Mouse (Mus musculus) neural tube, embryonic 11.5 days (tissue): ENCODE data around the gene Kxd1. TPM values are rescaled to one million over a fixed set of nuclear protein-coding genes. Genes with fewer than 3 reads are reported as not detected.
"Not testable (repeated sequence)": the region's sequence is repeated elsewhere in the genome, so short reads cannot be mapped to it uniquely, and the experiment has no call there.

Source experiments
- ATAC-seq: fragments of 200-750 bp; cut with Nextera tagmentation; 2 replicates; pipeline ENCODE4 v1.8.0; 2017; ENCODE audit warnings: moderate number of reproducible peaks, mild to moderate bottlenecking, moderate TSS enrichment, moderate library complexity; ENCODE audit not compliant: insufficient read depth, low FRiP score, low TSS enrichment
- DNase-seq: peaks from one replicate; pipeline ENCODE4 v3.0.0-alpha.2; 2015; ENCODE audit warnings: low spot score
- H3K27ac ChIP-seq: fragments of 300-500 bp; sonication (generic); 2 replicates; pipeline ENCODE4 v1.5.1; 2014; ENCODE audit warnings: low read depth, mild to moderate bottlenecking, low read length
- H3K27me3 ChIP-seq: fragments of 300-500 bp; sonication (generic); 2 replicates; pipeline ENCODE4 v1.6.1; 2014; ENCODE audit warnings: mild to moderate bottlenecking, low read length, mixed read lengths; ENCODE audit not compliant: control insufficient read depth, insufficient read depth
- H3K36me3 ChIP-seq: fragments of 300-500 bp; sonication (generic); 2 replicates; pipeline ENCODE4 v1.6.1; 2014; ENCODE audit warnings: mild to moderate bottlenecking, low read length, moderate library complexity, mixed read lengths; ENCODE audit not compliant: control insufficient read depth, insufficient read depth
- H3K4me1 ChIP-seq: fragments of 300-500 bp; sonication (generic); 2 replicates; pipeline ENCODE4 v1.6.1; 2014; ENCODE audit warnings: low read length, mixed read lengths; ENCODE audit not compliant: control insufficient read depth, insufficient read depth
- H3K4me2 ChIP-seq: fragments of 300-500 bp; sonication (generic); 2 replicates; pipeline ENCODE4 v1.6.1; 2014; ENCODE audit warnings: low read depth, mild to moderate bottlenecking, moderate library complexity
- H3K4me3 ChIP-seq: fragments of 300-500 bp; sonication (generic); 2 replicates; pipeline ENCODE4 v1.5.1; 2014; ENCODE audit warnings: low read depth, low read length
- H3K9ac ChIP-seq: fragments of 300-500 bp; sonication (generic); 2 replicates; pipeline ENCODE4 v1.6.1; 2014; ENCODE audit warnings: mild to moderate bottlenecking, low read length
- H3K9me3 ChIP-seq: fragments of 300-500 bp; sonication (generic); 2 replicates; pipeline ENCODE4 v1.6.1; 2016; ENCODE audit warnings: low read length; ENCODE audit not compliant: control insufficient read depth
- WGBS: fragments of 180-500 bp; shearing (Covaris S2); extraction: QIAGEN DNeasy Blood & Tissue Kit; methylation state at CpG from one replicate; pipeline ENCODE4 v1.1.7; 2014; 5-methylcytosine and 5-hydroxymethylcytosine counted together
- polyA plus RNA-seq: library from polyadenylated mRNA; unstranded; fragments of >200 nt; fragmentation: Nextera tagmentation; extraction: Ambion mirVana; gene quantifications from 2 replicates; pipeline ENCODE4 v1.2.1, GENCODE M21; 2014

Gene Kxd1
- polyA plus RNA-seq, 1 experiment from 2014 or later, result 49.8 TPM

- DNase-seq (no peak), ATAC-seq (no peak)
- peaks cover 4% of the 10 kb centered on the region; the same call in 1 of the 2 replicates for H3K36me3 ChIP-seq
- whole genome bisulfite sequencing, result 81% methylated on average over 10 of the region's 10 CpGs
- no peak overlapping the region for H3K4me2 ChIP-seq
- H3K9me3 ChIP-seq, result no peaks in the 10 kb centered on the region
- no peaks in the 10 kb centered on the region for H3K27me3 ChIP-seq
- H3K4me1 ChIP-seq, result peaks cover 3% of the 10 kb centered on the region; the same call in 1 of the 2 replicates
- H3K9ac ChIP-seq, result no peak overlapping the region
- no peak overlapping the region for H3K27ac ChIP-seq
- H3K4me3 ChIP-seq, result no peak overlapping the region
These were observed 9.7 kb downstream of the Kxd1 start for GRCm38 (mm10) chr8:70517940-70518643.

- WGBS, result 89% methylated on average over 2 of the region's 2 CpGs
- H3K9ac ChIP-seq, result no peak overlapping the region
- H3K4me3 ChIP-seq, result no peak overlapping the region
- H3K4me1 ChIP-seq, result peaks cover 14% of the 10 kb centered on the region
- DNase-seq (no peak), ATAC-seq (no peak)
- H3K27me3 ChIP-seq, result no peaks in the 10 kb centered on the region
- peaks cover 4% of the 10 kb centered on the region for H3K36me3 ChIP-seq
- no peak overlapping the region for H3K27ac ChIP-seq
- H3K9me3 ChIP-seq, result no peaks in the 10 kb centered on the region
- H3K4me2 ChIP-seq, result no peak overlapping the region
These were observed 14.3 kb downstream of the Kxd1 start for GRCm38 (mm10) chr8:70513441-70513840.

GRCm38 (mm10) chr8:70512253-70512903, 15.4 kb downstream of the Kxd1 start:
- Histone ChIP-seq H3K27ac (no peak overlapping the region), H3K36me3 (peaks cover 11% of the 10 kb centered on the region), H3K9me3 (no peaks in the 10 kb centered on the region), H3K4me2 (no peak overlapping the region), H3K4me3 (no peak overlapping the region), H3K4me1 (peaks cover 14% of the 10 kb centered on the region), H3K27me3 (no peaks in the 10 kb centered on the region), H3K9ac (no peak overlapping the region)
- 96% methylated on average over 11 of the region's 11 CpGs for WGBS
- no peak for DNase-seq
- ATAC-seq, result no peak

GRCm38 (mm10) chr8:70511770-70512169, 16.0 kb downstream of the Kxd1 start:
- no peak for ATAC-seq
- 94% methylated on average over 2 of the region's 2 CpGs for WGBS
- Histone ChIP-seq H3K9me3 (no peaks in the 10 kb centered on the region), H3K9ac (no peak overlapping the region), H3K4me2 (no peak overlapping the region), H3K27ac (no peak overlapping the region), H3K4me3 (no peak overlapping the region), H3K4me1 (peaks cover 14% of the 10 kb centered on the region), H3K36me3 (peaks cover 12% of the 10 kb centered on the region), H3K27me3 (no peaks in the 10 kb centered on the region)
- DNase-seq, result no peak

GRCm38 (mm10) chr8:70511174-70511573, 16.6 kb downstream of the Kxd1 start:
- 84% methylated on average over 6 of the region's 6 CpGs for WGBS
- not testable (repeated sequence) for H3K9me3 ChIP-seq, H3K27ac ChIP-seq, ATAC-seq, H3K9ac ChIP-seq, H3K27me3 ChIP-seq, DNase-seq
- H3K36me3 ChIP-seq, result peaks cover 12% of the 10 kb centered on the region
- peak overlapping the region; percentile 99 for H3K4me3 ChIP-seq
- H3K4me1 ChIP-seq, result peaks cover 14% of the 10 kb centered on the region
- peak overlapping the region; percentile 98 for H3K4me2 ChIP-seq

GRCm38 (mm10) chr8:70510228-70510915, 17.4 kb downstream of the Kxd1 start, which contains the start of gene Uba52:
Uba52 (minus strand) TSS chr8:70510801.
- ATAC-seq (peak; percentile 74), DNase-seq (peak; percentile 99)
- peaks cover 12% of the 10 kb centered on the region for H3K36me3 ChIP-seq
- WGBS, result 2% methylated on average over 56 of the region's 74 CpGs
- H3K27me3 ChIP-seq, result no peaks in the 10 kb centered on the region
- peak within 1 kb of the TSS; percentile 98 for H3K4me2 ChIP-seq
- H3K9ac ChIP-seq, result peak within 1 kb of the TSS; percentile 97
- no peaks in the 10 kb centered on the region for H3K9me3 ChIP-seq
- H3K27ac ChIP-seq, result peak within 1 kb of the TSS; percentile 69
- peaks cover 20% of the 10 kb centered on the region for H3K4me1 ChIP-seq
- H3K4me3 ChIP-seq, result peak within 1 kb of the TSS; percentile 99

- peak overlapping the region; percentile 98 for H3K4me2 ChIP-seq
- no peaks in the 10 kb centered on the region for H3K27me3 ChIP-seq
- H3K4me3 ChIP-seq, result peak overlapping the region; percentile 99
- H3K9ac ChIP-seq, result peak overlapping the region; percentile 97
- 0 out of 2 replicates have a peak overlapping the region, but pooled peaks have one; percentile 42 for H3K27ac ChIP-seq
- no peaks in the 10 kb centered on the region for H3K9me3 ChIP-seq
- WGBS, result 13% methylated on average over 25 of the region's 25 CpGs
- H3K36me3 ChIP-seq, result peaks cover 12% of the 10 kb centered on the region
- ATAC-seq (no peak), DNase-seq (no peak)
- H3K4me1 ChIP-seq, result peaks cover 22% of the 10 kb centered on the region
These were observed 18.3 kb downstream of the Kxd1 start for GRCm38 (mm10) chr8:70509281-70509952.

GRCm38 (mm10) chr8:70507027-70507393, 20.7 kb downstream of the Kxd1 start:
- ATAC-seq, result no peak
- Histone ChIP-seq H3K4me3 (peak overlapping the region; percentile 71), H3K9me3 (no peaks in the 10 kb centered on the region), H3K4me2 (no peak overlapping the region), H3K27me3 (peaks cover 17% of the 10 kb centered on the region), H3K4me1 (peaks cover 26% of the 10 kb centered on the region), H3K27ac (no peak overlapping the region), H3K36me3 (peaks cover 10% of the 10 kb centered on the region), H3K9ac (no peak overlapping the region)
- DNase-seq, result no peak
- WGBS, result 65% methylated on average over 5 of the region's 5 CpGs
